Mouse (Mus musculus) olfactory bulb, adult 2 months (tissue): ENCODE measurements around the gene Ctnnbl1. TPM values are rescaled to one million over a fixed set of nuclear protein-coding genes. Genes with fewer than 3 reads are reported as not detected.
A peak's percentile ranks its signal among the peaks of the same experiment; 100 is the strongest.

Experiments
- H3K27ac ChIP-seq: fragments of 200-500 bp; 2 replicates; pipeline ENCODE4 v1.5.1; 2012; ENCODE audit warnings: low read depth, low read length; ENCODE audit not compliant: insufficient read depth
- H3K4me1 ChIP-seq: fragments of 200-500 bp; 2 replicates; pipeline ENCODE4 v1.6.1; 2012; ENCODE audit warnings: low read length; ENCODE audit not compliant: control insufficient read depth, insufficient read depth
- H3K4me3 ChIP-seq: fragments of 200-500 bp; 2 replicates; pipeline ENCODE4 v1.5.1; 2012; ENCODE audit warnings: mild to moderate bottlenecking, low read depth, low read length, moderate library complexity; ENCODE audit not compliant: insufficient read depth
- CTCF ChIP-seq: fragments of 200-500 bp; IDR thresholded peaks from 2 replicates; pipeline ENCODE4 v1.5.1; 2012; ENCODE audit warnings: low read depth, mild to moderate bottlenecking, low read length, moderate library complexity; ENCODE audit not compliant: insufficient read depth
- POLR2A ChIP-seq: fragments of 200-500 bp; IDR thresholded peaks from 2 replicates; pipeline ENCODE4 v1.6.1; 2012; ENCODE audit warnings: mild to moderate bottlenecking, low read depth, low read length, moderate library complexity; ENCODE audit not compliant: insufficient read depth
- WGBS: fragments of 180-500 bp; shearing (Covaris S2); methylation state at CpG from one replicate; pipeline ENCODE4 v1.1.7; 2018; 5-methylcytosine and 5-hydroxymethylcytosine counted together
- polyA plus RNA-seq: library from polyadenylated mRNA; stranded (reverse); fragments of >200 nt; gene quantifications from 2 replicates; pipeline ENCODE4 v1.2.4, GENCODE M21; 2012; ENCODE audit warnings: low replicate concordance; ENCODE audit not compliant: missing spikeins, insufficient read depth, insufficient read length

Gene Ctnnbl1
- polyA plus RNA-seq, 1 experiment, result not detected

- 39% methylated on average over 7 of the region's 7 CpGs for WGBS
- no peak for TF ChIP-seq POLR2A
- no peak for TF ChIP-seq CTCF
These were observed 70.6 kb downstream of the Ctnnbl1 start for GRCm38 (mm10) chr2:157807621-157808367.

GRCm38 (mm10) chr2:157808368-157808923 lies 71.2 kb downstream of the Ctnnbl1 start:
- WGBS, result 55% methylated on average over 7 of the region's 7 CpGs
- TF ChIP-seq CTCF, result no peak
- Histone ChIP-seq H3K4me1 (peaks cover 31% of the 10 kb centered on the region), H3K4me3 (no peak overlapping the region), H3K27ac (peak overlapping the region; percentile 10; the same call in 1 of the 2 replicates)

More at GRCm38 (mm10) chr2:157807621-157808367, 70.6 kb downstream of the Ctnnbl1 start:
- Histone ChIP-seq H3K4me1 (peaks cover 35% of the 10 kb centered on the region), H3K4me3 (no peak overlapping the region), H3K27ac (peak overlapping the region; percentile 10; the same call in 1 of the 2 replicates)

- no peak for TF ChIP-seq CTCF
- TF ChIP-seq POLR2A, result no peak
- 93% methylated on average over 6 of the region's 6 CpGs for WGBS
- Histone ChIP-seq H3K27ac (no peak overlapping the region), H3K4me3 (no peak overlapping the region), H3K4me1 (peaks cover 26% of the 10 kb centered on the region)
These were observed 72.1 kb downstream of the Ctnnbl1 start for GRCm38 (mm10) chr2:157809341-157809740.

- H3K27ac ChIP-seq, result no peak overlapping the region
- H3K4me1 ChIP-seq, result peaks cover 20% of the 10 kb centered on the region
- WGBS, result 90% methylated on average over 1 of the region's 1 CpGs
- no peak overlapping the region for H3K4me3 ChIP-seq
- no peak for TF ChIP-seq POLR2A
- no peak for TF ChIP-seq CTCF
These were observed 73.5 kb downstream of the Ctnnbl1 start for GRCm38 (mm10) chr2:157810749-157811148.

GRCm38 (mm10) chr2:157813121-157813520 lies 75.9 kb downstream of the Ctnnbl1 start:
- H3K4me1 ChIP-seq, result peaks cover 5% of the 10 kb centered on the region
- H3K27ac ChIP-seq, result no peak overlapping the region
- TF ChIP-seq CTCF, result no peak
- TF ChIP-seq POLR2A, result no peak
- WGBS, result 92% methylated on average over 4 of the region's 4 CpGs
- H3K4me3 ChIP-seq, result no peak overlapping the region

- Histone ChIP-seq H3K4me3 (no peak overlapping the region), H3K27ac (no peak overlapping the region)
- 81% methylated on average over 11 of the region's 11 CpGs for WGBS
These were observed 77.1 kb downstream of the Ctnnbl1 start for GRCm38 (mm10) chr2:157814116-157814964.

GRCm38 (mm10) chr2:157814965-157815283 lies 77.7 kb downstream of the Ctnnbl1 start:
- TF ChIP-seq POLR2A (no peak), CTCF (no peak)
- Histone ChIP-seq H3K27ac (no peak overlapping the region), H3K4me3 (no peak overlapping the region), H3K4me1 (peaks cover 11% of the 10 kb centered on the region)
- WGBS, result 98% methylated on average over 2 of the region's 2 CpGs

More at GRCm38 (mm10) chr2:157814116-157814964, 77.1 kb downstream of the Ctnnbl1 start:
- H3K4me1 ChIP-seq, result peaks cover 11% of the 10 kb centered on the region
- TF ChIP-seq POLR2A, result no peak
- no peak for TF ChIP-seq CTCF

GRCm38 (mm10) chr2:157817672-157818071 lies 80.5 kb downstream of the Ctnnbl1 start:
- 76% methylated on average over 9 of the region's 9 CpGs for WGBS
- no peak overlapping the region for H3K27ac ChIP-seq

GRCm38 (mm10) chr2:157818576-157819320 lies 81.5 kb downstream of the Ctnnbl1 start:
- 62% methylated on average over 15 of the region's 15 CpGs for WGBS
- Histone ChIP-seq H3K4me1 (peaks cover 11% of the 10 kb centered on the region), H3K4me3 (no peak overlapping the region), H3K27ac (no peak overlapping the region)
- no peak for TF ChIP-seq CTCF
- no peak for TF ChIP-seq POLR2A

More at GRCm38 (mm10) chr2:157817672-157818071, 80.5 kb downstream of the Ctnnbl1 start:
- no peak overlapping the region for H3K4me3 ChIP-seq
- peaks cover 11% of the 10 kb centered on the region for H3K4me1 ChIP-seq
- TF ChIP-seq POLR2A, result no peak
- no peak for TF ChIP-seq CTCF
